Mouse (Mus musculus): Measurements from ENCODE around the gene Sema6c. TPM values are rescaled to one million over a fixed set of nuclear protein-coding genes. Genes with fewer than 3 reads are reported as not detected.

The Sema6c gene
- total RNA-seq, 1 experiment from 2014 or later = 0.64 TPM

- ATAC-seq (replicated peaks; ENCODE audit: low read depth, poor library complexity, severe bottlenecking) = no peak
Observed at GRCm38 (mm10) chr3:95223041-95223440, 62.8 kb downstream of the Sema6c start.

Other genes with a start within 250 kb of the Sema6c start
- gene Selenbp1, start 227.4 kb upstream of the Sema6c start, total RNA-seq (2017) = 41.5 and 57.4 TPM in 2 replicates
- gene Rfx5, start 206.4 kb upstream of the Sema6c start, total RNA-seq (2017) = 24.3 and 27.3 TPM in 2 replicates
- gene Pi4kb, start 185.7 kb upstream of the Sema6c start, total RNA-seq (2017) = 11.6 and 43.0 TPM in 2 replicates
- gene Zfp687, start 145.0 kb upstream of the Sema6c start, total RNA-seq (2017) = 18.2 and 20.6 TPM in 2 replicates
- 210 and 232 TPM in 2 replicates for gene Psmd4, start 117.8 kb upstream of the Sema6c start, total RNA-seq (2017)
- 13.3 and 19.2 TPM in 2 replicates for gene Pip5k1a, start 53.5 kb upstream of the Sema6c start, total RNA-seq (2017)
- gene Vps72, start 49.4 kb upstream of the Sema6c start, total RNA-seq (2017) = 82.0 and 161 TPM in 2 replicates
- not detected in 2 replicates for gene Tmod4, start 36.0 kb upstream of the Sema6c start, total RNA-seq (2017)
- 59.6 and 88.2 TPM in 2 replicates for gene Scnm1, start 26.4 kb upstream of the Sema6c start, total RNA-seq (2017)
- 2.9 and 6.9 TPM in 2 replicates for gene Lysmd1, start 26.4 kb upstream of the Sema6c start, total RNA-seq (2017)
- 21.8 and 38.5 TPM in 2 replicates for gene Tnfaip8l2, start 18.1 kb upstream of the Sema6c start, total RNA-seq (2017)
- 50.1 and 53.9 TPM in 2 replicates for gene Gabpb2, start 57.5 kb downstream of the Sema6c start, total RNA-seq (2017)
- 55.4 and 57.6 TPM in 2 replicates for gene Cdc42se1, start 68.3 kb downstream of the Sema6c start, total RNA-seq (2017)
- 7.9 and 9.2 TPM in 2 replicates for gene Mllt11, start 71.7 kb downstream of the Sema6c start, total RNA-seq (2017)
- 0.64 and 0.82 TPM in 2 replicates for gene Gm128, start 81.1 kb downstream of the Sema6c start, total RNA-seq (2017)
- not detected in 2 replicates for gene Bnipl, start 90.7 kb downstream of the Sema6c start, total RNA-seq (2017)
- gene Mindy1, start 120.9 kb downstream of the Sema6c start, total RNA-seq (2017) = 26.2 and 31.4 TPM in 2 replicates
- gene Prune1, start 121.6 kb downstream of the Sema6c start, total RNA-seq (2017) = 8.4 and 10.3 TPM in 2 replicates
- gene Anxa9, start 146.7 kb downstream of the Sema6c start, total RNA-seq (2017) = 5.9 and 12.1 TPM in 2 replicates
- 94.9 and 102 TPM in 2 replicates for gene Cers2, start 154.3 kb downstream of the Sema6c start, total RNA-seq (2017)
- 35.8 and 44.9 TPM in 2 replicates for gene Setdb1, start 196.7 kb downstream of the Sema6c start, total RNA-seq (2017)
- not detected in 2 replicates for gene 4930558C23Rik, start 242.4 kb downstream of the Sema6c start, total RNA-seq (2017)

Measured in common myeloid progenitor, adult 5-6 weeks (primary cell).